Mouse (Mus musculus) embryonic fibroblast, embryonic 13.5 days (primary cell): ENCODE results near the gene Il2rg. TPM values are rescaled to one million over a fixed set of nuclear protein-coding genes. Genes with fewer than 3 reads are reported as not detected.

Experiments
- H3K27ac ChIP-seq: 2 replicates; pipeline ENCODE4 v1.5.1; 2012; ENCODE audit warnings: low read length, control low read depth, inconsistent platforms; ENCODE audit not compliant: insufficient read depth
- H3K4me1 ChIP-seq: 2 replicates; pipeline ENCODE4 v1.6.1; 2011; ENCODE audit warnings: low read length; ENCODE audit not compliant: control insufficient read depth, insufficient read depth
- H3K4me3 ChIP-seq: 2 replicates; pipeline ENCODE4 v1.5.1; 2011; ENCODE audit warnings: mild to moderate bottlenecking, control low read depth, low read length; ENCODE audit not compliant: insufficient read depth
- CTCF ChIP-seq: IDR thresholded peaks from 2 replicates; pipeline ENCODE4 v1.5.1; 2011; ENCODE audit warnings: mild to moderate bottlenecking, control low read depth, low read length, moderate library complexity, borderline replicate concordance; ENCODE audit not compliant: insufficient read depth
- POLR2A ChIP-seq: IDR thresholded peaks from 2 replicates; pipeline ENCODE4 v1.6.1; 2011; ENCODE audit warnings: low read depth, mild to moderate bottlenecking, control low read depth, low read length, moderate library complexity
- polyA plus RNA-seq: library from polyadenylated mRNA; stranded (reverse); fragments of >200 nt; gene quantifications from 2 replicates; pipeline ENCODE4 v1.2.4, GENCODE M21; 2011; ENCODE audit warnings: low read depth; ENCODE audit not compliant: missing spikeins, insufficient read length

Il2rg gene
- 4.6 and 4.8 TPM in 2 replicates for polyA plus RNA-seq

- TF ChIP-seq POLR2A (no peak), CTCF (no peak)
- H3K27ac ChIP-seq: no peak within 1 kb of the TSS
Observed at GRCm38 (mm10) chrX:101268025-101268754, at the start of gene Il2rg. Il2rg (minus strand) TSS chrX:101268255.

GRCm38 (mm10) chrX:101313625-101314359, 45.7 kb upstream of the Il2rg start:
- Histone ChIP-seq H3K27ac (no peak overlapping the region), H3K4me3 (no peak overlapping the region), H3K4me1 (no peaks in the 10 kb centered on the region)
- TF ChIP-seq CTCF (no peak), POLR2A (no peak)

More at GRCm38 (mm10) chrX:101268025-101268754, at the start of gene Il2rg:
- Histone ChIP-seq H3K4me3 (no peak within 1 kb of the TSS), H3K4me1 (no peaks in the 10 kb centered on the region)

- no peaks in the 10 kb centered on the region for H3K4me1 ChIP-seq
- H3K27ac ChIP-seq: no peak overlapping the region
Observed at GRCm38 (mm10) chrX:101309299-101309698, 41.2 kb upstream of the Il2rg start.

GRCm38 (mm10) chrX:101304646-101305045, 36.6 kb upstream of the Il2rg start:
- no peak for TF ChIP-seq POLR2A
- no peak for TF ChIP-seq CTCF
- no peak overlapping the region for H3K27ac ChIP-seq

More at GRCm38 (mm10) chrX:101309299-101309698, 41.2 kb upstream of the Il2rg start:
- no peak for TF ChIP-seq POLR2A
- TF ChIP-seq CTCF: no peak
- no peak overlapping the region for H3K4me3 ChIP-seq

GRCm38 (mm10) chrX:101301654-101302053, 33.6 kb upstream of the Il2rg start:
- no peaks in the 10 kb centered on the region for H3K4me1 ChIP-seq
- H3K4me3 ChIP-seq: no peak overlapping the region
- no peak for TF ChIP-seq POLR2A
- no peak for TF ChIP-seq CTCF
- H3K27ac ChIP-seq: no peak overlapping the region

More at GRCm38 (mm10) chrX:101304646-101305045, 36.6 kb upstream of the Il2rg start:
- H3K4me3 ChIP-seq: no peak overlapping the region
- H3K4me1 ChIP-seq: no peaks in the 10 kb centered on the region

GRCm38 (mm10) chrX:101300427-101301030, 32.5 kb upstream of the Il2rg start:
- Histone ChIP-seq H3K4me3 (no peak overlapping the region), H3K27ac (no peak overlapping the region), H3K4me1 (no peaks in the 10 kb centered on the region)
- TF ChIP-seq CTCF (no peak), POLR2A (no peak)

GRCm38 (mm10) chrX:101299473-101300426, 31.7 kb upstream of the Il2rg start:
- TF ChIP-seq CTCF: no peak
- TF ChIP-seq POLR2A: no peak
- no peak overlapping the region for H3K27ac ChIP-seq
- H3K4me1 ChIP-seq: no peaks in the 10 kb centered on the region
- no peak overlapping the region for H3K4me3 ChIP-seq

GRCm38 (mm10) chrX:101299055-101299454, 31.0 kb upstream of the Il2rg start, which contains the start of gene Nlgn3:
Nlgn3 (plus strand) TSS chrX:101299168.
- Histone ChIP-seq H3K27ac (no peak within 1 kb of the TSS), H3K4me1 (no peaks in the 10 kb centered on the region), H3K4me3 (no peak within 1 kb of the TSS)
- TF ChIP-seq POLR2A (no peak), CTCF (no peak)

GRCm38 (mm10) chrX:101290111-101290510, 22.1 kb upstream of the Il2rg start:
- TF ChIP-seq CTCF (no peak), POLR2A (no peak)
- H3K27ac ChIP-seq: no peak overlapping the region
- no peak overlapping the region for H3K4me3 ChIP-seq
- no peaks in the 10 kb centered on the region for H3K4me1 ChIP-seq
